Mouse (Mus musculus) heart, postnatal 0 days (tissue): ENCODE data around the gene Hivep1.

Source experiments
- CTCF ChIP-seq: IDR thresholded peaks from 2 replicates; pipeline ENCODE4 v1.5.1; 2016; ENCODE audit warnings: antibody characterized with exemption, control low read depth, low read depth
- EP300 ChIP-seq: IDR thresholded peaks from 2 replicates; pipeline ENCODE4 v1.6.1; 2016; ENCODE audit warnings: antibody characterized with exemption, low read depth

DNA sequence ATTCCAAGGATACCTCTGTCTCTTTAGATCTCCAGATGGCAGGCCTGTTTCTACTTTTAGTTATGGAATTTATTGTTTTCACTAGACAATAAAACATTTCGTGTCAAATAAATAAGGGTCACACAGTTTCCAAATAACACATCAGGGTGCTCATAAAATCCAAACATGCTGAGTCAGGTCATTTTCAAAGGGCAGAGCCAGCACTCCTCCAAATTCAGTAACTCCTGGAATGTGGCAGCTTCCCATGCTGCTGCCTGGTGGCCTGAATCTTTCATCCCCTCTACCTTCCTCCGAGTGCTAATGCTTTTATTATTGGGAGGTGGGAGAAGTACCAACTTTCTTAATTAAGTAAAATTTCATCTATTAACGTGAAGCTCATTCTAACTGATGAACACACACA is 190.3 kb downstream of the Hivep1 start:
- TF ChIP-seq CTCF, result no peak
- TF ChIP-seq EP300, result no peak
